Mouse (Mus musculus): ENCODE measurements at regions not wholly inside any gene's neighbourhood (a gene's known extent, or its start where the extent isn't known, plus 50 kb on each side); places are given as distances from the start of the nearest gene placed in this dataset.

DNA sequence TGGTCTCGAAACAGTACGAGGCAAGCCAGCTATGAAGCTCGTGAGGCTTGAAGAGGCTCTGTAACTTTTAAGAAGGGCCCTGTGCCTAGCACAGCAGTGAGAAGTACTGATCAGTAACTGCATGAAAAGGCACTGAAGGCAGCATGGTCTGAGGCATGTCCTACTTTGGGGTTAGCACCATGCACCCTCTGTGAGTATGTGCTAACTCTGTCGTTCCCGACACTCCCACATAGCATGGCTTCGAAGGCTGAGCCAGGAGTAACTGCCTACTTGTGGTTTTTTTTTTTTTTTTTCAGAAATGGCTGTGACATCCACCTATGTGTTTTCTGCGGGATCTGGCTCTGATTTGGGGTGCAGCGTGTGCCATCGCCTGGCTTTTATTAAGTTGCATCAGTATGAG lies 145.6 kb downstream of the Tm2d1 start:
- 86% methylated on average over 9 of the region's 9 CpGs for WGBS

DNA sequence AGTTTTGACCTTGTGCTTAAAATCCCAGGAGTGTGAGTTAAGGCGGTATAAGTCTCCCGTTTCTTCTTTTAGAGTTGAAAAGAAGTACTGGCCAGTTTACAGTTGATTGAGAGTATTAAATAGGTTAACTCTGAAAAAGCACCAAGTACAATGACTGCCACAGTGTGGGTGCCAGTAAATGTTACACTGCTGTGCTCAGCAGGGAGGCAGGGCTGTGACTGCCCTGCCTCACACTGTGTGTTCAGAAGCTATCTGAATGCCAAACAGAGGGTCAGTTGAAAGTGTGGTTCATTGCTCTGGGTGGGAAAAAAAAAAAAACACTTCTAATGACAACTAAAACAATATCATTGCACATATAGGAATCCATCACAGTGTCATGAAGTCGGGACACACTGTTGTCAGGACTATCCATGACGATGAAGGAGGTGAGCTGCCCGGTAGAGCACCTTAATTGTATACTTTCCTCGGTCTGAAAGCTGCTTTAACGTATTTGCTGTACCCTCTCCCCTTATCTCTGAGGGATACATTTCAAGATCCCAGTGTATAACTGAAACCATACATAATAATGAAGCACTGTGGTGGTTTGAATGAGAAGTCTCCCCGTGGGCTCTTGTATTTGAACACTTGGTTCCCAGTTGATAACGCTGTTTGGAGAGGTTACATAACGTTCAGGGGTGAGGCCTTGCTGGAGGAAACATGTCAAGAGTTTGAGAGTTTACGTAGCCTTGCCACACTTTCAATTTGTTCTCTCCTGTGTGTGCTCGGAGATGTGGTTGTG lies 146.9 kb downstream of the Tm2d1 start:
- H3K9ac ChIP-seq (replicated peaks; ENCODE audit: low read depth, low read length): no peak overlapping the region
- H3K4me3 ChIP-seq (replicated peaks; ENCODE audit: low read length): no peak overlapping the region
- no peaks in the 10 kb centered on the region for H3K9me3 ChIP-seq (ENCODE audit: control insufficient read depth, low read length)
- no peak overlapping the region for H3K27ac ChIP-seq (ENCODE audit: low read length)
- no peaks in the 10 kb centered on the region for H3K36me3 ChIP-seq (ENCODE audit: control insufficient read depth, insufficient read depth)
- H3K4me1 ChIP-seq (replicated peaks; ENCODE audit: control insufficient read depth, insufficient read depth, low read length): no peaks in the 10 kb centered on the region
- 52% methylated on average over 12 of the region's 12 CpGs for WGBS
- no peak for ATAC-seq
- H3K4me2 ChIP-seq (ENCODE audit: low read length): no peak overlapping the region
- no peaks in the 10 kb centered on the region for H3K27me3 ChIP-seq (replicated peaks; ENCODE audit: control insufficient read depth, insufficient read depth, low read length)

More for the DNA sequence above, 145.6 kb downstream of the Tm2d1 start:
- Histone ChIP-seq H3K4me1 (replicated peaks; ENCODE audit: control insufficient read depth, insufficient read depth, low read length) (no peaks in the 10 kb centered on the region), H3K36me3 (ENCODE audit: control insufficient read depth, insufficient read depth) (no peaks in the 10 kb centered on the region), H3K4me2 (ENCODE audit: low read length) (no peak overlapping the region), H3K27me3 (replicated peaks; ENCODE audit: control insufficient read depth, insufficient read depth, low read length) (no peaks in the 10 kb centered on the region), H3K9me3 (ENCODE audit: control insufficient read depth, low read length) (no peaks in the 10 kb centered on the region), H3K4me3 (replicated peaks; ENCODE audit: low read length) (no peak overlapping the region), H3K9ac (replicated peaks; ENCODE audit: low read depth, low read length) (no peak overlapping the region), H3K27ac (ENCODE audit: low read length) (no peak overlapping the region)
- no peak for ATAC-seq

- ATAC-seq: no peak
- no peaks in the 10 kb centered on the region for H3K27me3 ChIP-seq (replicated peaks; ENCODE audit: control insufficient read depth, insufficient read depth, low read length)
- no peaks in the 10 kb centered on the region for H3K36me3 ChIP-seq (ENCODE audit: control insufficient read depth, insufficient read depth)
- no peak overlapping the region for H3K4me3 ChIP-seq (replicated peaks; ENCODE audit: low read length)
- peaks cover 3% of the 10 kb centered on the region for H3K4me1 ChIP-seq (replicated peaks; ENCODE audit: control insufficient read depth, insufficient read depth, low read length)
- no peak overlapping the region for H3K9ac ChIP-seq (replicated peaks; ENCODE audit: low read depth, low read length)
- no peak overlapping the region for H3K27ac ChIP-seq (ENCODE audit: low read length)
- H3K9me3 ChIP-seq (ENCODE audit: control insufficient read depth, low read length): no peaks in the 10 kb centered on the region
- 91% methylated on average over 4 of the region's 4 CpGs for whole genome bisulfite sequencing
- no peak overlapping the region for H3K4me2 ChIP-seq (ENCODE audit: low read length)
These were observed 154.9 kb downstream of the Tm2d1 start for GRCm38 (mm10) chr4:98228193-98228592.

DNA sequence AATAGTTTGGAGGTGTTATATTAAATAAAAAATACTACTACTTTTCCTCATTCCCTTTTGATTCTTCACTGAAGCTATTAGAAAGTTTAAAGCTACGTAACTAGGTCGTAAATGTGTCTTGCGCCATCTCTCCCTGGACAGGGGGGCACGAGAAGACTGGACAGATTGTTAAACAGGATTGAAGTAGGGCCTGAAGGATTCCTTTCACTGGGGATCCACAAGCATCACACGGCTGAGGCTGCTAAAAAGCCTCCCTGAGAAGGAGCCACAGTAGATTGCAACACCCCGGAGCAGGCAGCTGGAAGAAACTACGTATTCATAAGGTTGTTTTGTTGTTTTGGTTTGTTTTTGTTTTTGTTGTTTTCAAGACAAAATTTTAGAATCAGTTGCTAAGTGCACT lies 158.7 kb downstream of the Tm2d1 start:
- no peak overlapping the region for H3K9ac ChIP-seq (replicated peaks; ENCODE audit: low read depth, low read length)
- no peak for ATAC-seq
- H3K27me3 ChIP-seq (replicated peaks; ENCODE audit: control insufficient read depth, insufficient read depth, low read length): no peaks in the 10 kb centered on the region
- 62% methylated on average over 7 of the region's 7 CpGs for WGBS
- no peak overlapping the region for H3K4me3 ChIP-seq (replicated peaks; ENCODE audit: low read length)
- H3K4me1 ChIP-seq (replicated peaks; ENCODE audit: control insufficient read depth, insufficient read depth, low read length): peaks cover 4% of the 10 kb centered on the region
- H3K4me2 ChIP-seq (ENCODE audit: low read length): no peak overlapping the region
- no peaks in the 10 kb centered on the region for H3K36me3 ChIP-seq (ENCODE audit: control insufficient read depth, insufficient read depth)
- H3K9me3 ChIP-seq (ENCODE audit: control insufficient read depth, low read length): no peaks in the 10 kb centered on the region
- H3K27ac ChIP-seq (ENCODE audit: low read length): no peak overlapping the region

DNA sequence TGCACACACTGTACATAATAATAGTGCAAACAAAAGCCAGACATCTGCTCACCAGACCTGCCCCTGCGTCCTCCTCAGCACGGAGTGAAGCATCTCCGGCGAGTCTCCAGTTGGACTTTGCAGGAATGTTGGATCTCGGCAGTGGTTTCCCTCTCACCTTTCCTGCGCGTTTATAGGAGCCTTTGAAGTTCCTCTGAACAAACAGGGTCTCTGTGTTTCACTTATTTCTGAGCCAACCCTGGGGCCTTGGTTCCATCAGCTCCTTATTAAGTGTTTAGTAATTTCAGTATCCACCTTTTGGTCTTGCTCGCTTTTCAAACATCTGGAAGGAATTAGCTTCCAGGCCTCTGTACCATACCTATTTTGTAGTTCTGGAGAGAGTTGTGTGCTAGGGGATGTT lies 159.7 kb downstream of the Tm2d1 start:
- Histone ChIP-seq H3K9me3 (ENCODE audit: control insufficient read depth, low read length) (no peaks in the 10 kb centered on the region), H3K4me1 (replicated peaks; ENCODE audit: control insufficient read depth, insufficient read depth, low read length) (peaks cover 4% of the 10 kb centered on the region), H3K4me3 (replicated peaks; ENCODE audit: low read length) (no peak overlapping the region), H3K9ac (replicated peaks; ENCODE audit: low read depth, low read length) (no peak overlapping the region), H3K4me2 (ENCODE audit: low read length) (no peak overlapping the region), H3K36me3 (ENCODE audit: control insufficient read depth, insufficient read depth) (no peaks in the 10 kb centered on the region), H3K27me3 (replicated peaks; ENCODE audit: control insufficient read depth, insufficient read depth, low read length) (no peaks in the 10 kb centered on the region), H3K27ac (ENCODE audit: low read length) (no peak overlapping the region)
- WGBS: 27% methylated on average over 8 of the region's 8 CpGs
- no peak for ATAC-seq

DNA sequence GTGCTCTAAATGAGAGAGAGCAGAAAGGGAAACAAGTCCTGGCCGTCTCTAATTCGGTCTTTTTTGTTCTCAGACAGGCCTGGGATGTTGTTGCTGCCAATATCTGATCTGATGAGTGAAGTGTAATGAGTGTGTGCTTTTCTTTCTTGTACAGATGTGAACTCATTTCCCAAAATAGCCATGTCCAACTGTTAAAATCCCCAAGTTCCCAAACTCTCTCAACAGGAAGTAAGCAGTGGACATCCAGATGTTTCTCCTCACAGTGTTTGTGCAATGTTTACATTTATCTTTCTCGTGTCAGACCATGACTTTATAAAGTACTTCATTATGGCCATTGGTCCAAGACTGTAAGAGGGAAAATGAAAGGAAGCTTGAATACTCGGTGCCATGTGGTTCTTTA lies 161.5 kb downstream of the Tm2d1 start:
- WGBS: 87% methylated on average over 4 of the region's 4 CpGs
- no peak overlapping the region for H3K4me2 ChIP-seq (ENCODE audit: low read length)
- no peaks in the 10 kb centered on the region for H3K36me3 ChIP-seq (ENCODE audit: control insufficient read depth, insufficient read depth)
- no peaks in the 10 kb centered on the region for H3K27me3 ChIP-seq (replicated peaks; ENCODE audit: control insufficient read depth, insufficient read depth, low read length)
- H3K4me3 ChIP-seq (replicated peaks; ENCODE audit: low read length): no peak overlapping the region
- no peaks in the 10 kb centered on the region for H3K9me3 ChIP-seq (ENCODE audit: control insufficient read depth, low read length)
- no peak for ATAC-seq
- no peak overlapping the region for H3K27ac ChIP-seq (ENCODE audit: low read length)
- peaks cover 4% of the 10 kb centered on the region for H3K4me1 ChIP-seq (replicated peaks; ENCODE audit: control insufficient read depth, insufficient read depth, low read length)
- H3K9ac ChIP-seq (replicated peaks; ENCODE audit: low read depth, low read length): no peak overlapping the region

- ATAC-seq: no peak
- no peaks in the 10 kb centered on the region for H3K27me3 ChIP-seq (replicated peaks; ENCODE audit: control insufficient read depth, insufficient read depth, low read length)
- H3K4me3 ChIP-seq (replicated peaks; ENCODE audit: low read length): no peak overlapping the region
- no peak overlapping the region for H3K27ac ChIP-seq (ENCODE audit: low read length)
- 86% methylated on average over 5 of the region's 5 CpGs for WGBS
- no peaks in the 10 kb centered on the region for H3K36me3 ChIP-seq (ENCODE audit: control insufficient read depth, insufficient read depth)
- H3K9me3 ChIP-seq (ENCODE audit: control insufficient read depth, low read length): no peaks in the 10 kb centered on the region
- H3K9ac ChIP-seq (replicated peaks; ENCODE audit: low read depth, low read length): no peak overlapping the region
- no peak overlapping the region for H3K4me2 ChIP-seq (ENCODE audit: low read length)
- H3K4me1 ChIP-seq (replicated peaks; ENCODE audit: control insufficient read depth, insufficient read depth, low read length): no peaks in the 10 kb centered on the region
These were observed 167.9 kb downstream of the Tm2d1 start for GRCm38 (mm10) chr4:98215218-98215617.

DNA sequence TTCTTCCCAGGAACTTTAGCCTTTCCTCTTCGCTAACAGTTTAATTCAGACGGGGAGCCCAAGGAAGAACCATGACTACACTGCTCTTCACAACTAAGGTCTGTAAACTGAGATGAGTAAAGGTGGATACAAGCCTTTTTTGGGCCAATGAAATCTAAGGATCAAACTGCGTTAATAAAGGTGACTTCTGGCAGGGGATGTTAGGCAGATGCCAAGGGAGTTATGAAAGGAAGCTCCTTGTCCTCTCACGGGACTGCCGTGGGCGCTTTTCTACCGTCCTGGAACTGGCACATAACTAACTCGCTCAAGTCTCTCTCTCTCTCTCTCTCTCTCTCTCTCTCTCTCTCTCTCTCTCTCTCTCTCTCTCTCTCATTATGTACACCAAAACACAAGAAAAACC lies 175.7 kb downstream of the Tm2d1 start:
- H3K27ac ChIP-seq (ENCODE audit: low read length): no peak overlapping the region
- H3K9ac ChIP-seq (replicated peaks; ENCODE audit: low read depth, low read length): no peak overlapping the region
- no peaks in the 10 kb centered on the region for H3K9me3 ChIP-seq (ENCODE audit: control insufficient read depth, low read length)
- H3K27me3 ChIP-seq (replicated peaks; ENCODE audit: control insufficient read depth, insufficient read depth, low read length): no peaks in the 10 kb centered on the region
- H3K4me3 ChIP-seq (replicated peaks; ENCODE audit: low read length): no peak overlapping the region
- WGBS: 90% methylated on average over 8 of the region's 8 CpGs
- H3K4me2 ChIP-seq (ENCODE audit: low read length): no peak overlapping the region
- no peaks in the 10 kb centered on the region for H3K36me3 ChIP-seq (ENCODE audit: control insufficient read depth, insufficient read depth)
- no peak for ATAC-seq
- H3K4me1 ChIP-seq (replicated peaks; ENCODE audit: control insufficient read depth, insufficient read depth, low read length): no peaks in the 10 kb centered on the region

- Histone ChIP-seq H3K4me1 (replicated peaks; ENCODE audit: control insufficient read depth, insufficient read depth, low read length) (no peaks in the 10 kb centered on the region), H3K36me3 (ENCODE audit: control insufficient read depth, insufficient read depth) (no peaks in the 10 kb centered on the region), H3K9ac (replicated peaks; ENCODE audit: low read depth, low read length) (no peak overlapping the region), H3K27ac (ENCODE audit: low read length) (no peak overlapping the region), H3K4me2 (ENCODE audit: low read length) (no peak overlapping the region), H3K27me3 (replicated peaks; ENCODE audit: control insufficient read depth, insufficient read depth, low read length) (no peaks in the 10 kb centered on the region), H3K4me3 (replicated peaks; ENCODE audit: low read length) (no peak overlapping the region), H3K9me3 (ENCODE audit: control insufficient read depth, low read length) (no peaks in the 10 kb centered on the region)
- no peak for ATAC-seq
- 53% methylated on average over 6 of the region's 6 CpGs for WGBS
These were observed 176.7 kb downstream of the Tm2d1 start for GRCm38 (mm10) chr4:98206245-98206970.

Data from forebrain, embryonic 16.5 days (tissue).